Mouse (Mus musculus) embryonic facial prominence, embryonic 13.5 days (tissue): ENCODE data around the gene Gm10322. TPM values are rescaled to one million over a fixed set of nuclear protein-coding genes. Genes with fewer than 3 reads are reported as not detected.

Experiments used
- ATAC-seq: fragments of 200-750 bp; cut with Nextera tagmentation; 2 replicates; pipeline ENCODE4 v1.8.0; 2017; ENCODE audit warnings: low read depth; ENCODE audit not compliant: insufficient number of reproducible peaks, insufficient read depth, low FRiP score, low TSS enrichment
- H3K27ac ChIP-seq: fragments of 300-500 bp; sonication (generic); 2 replicates; pipeline ENCODE4 v1.5.1; 2015; ENCODE audit warnings: moderate library complexity, mild to moderate bottlenecking, inconsistent platforms
- H3K27me3 ChIP-seq: fragments of 300-500 bp; sonication (generic); 2 replicates; pipeline ENCODE4 v1.6.1; 2015; ENCODE audit warnings: mild to moderate bottlenecking, inconsistent platforms
- H3K36me3 ChIP-seq: fragments of 300-500 bp; sonication (generic); 2 replicates; pipeline ENCODE4 v1.6.1; 2015; ENCODE audit warnings: mild to moderate bottlenecking, inconsistent platforms
- H3K4me1 ChIP-seq: fragments of 300-500 bp; sonication (generic); 2 replicates; pipeline ENCODE4 v1.6.1; 2015; ENCODE audit warnings: inconsistent platforms
- H3K4me2 ChIP-seq: fragments of 300-500 bp; sonication (generic); 2 replicates; pipeline ENCODE4 v1.6.1; 2015; ENCODE audit warnings: moderate library complexity, mild to moderate bottlenecking, inconsistent platforms
- H3K4me3 ChIP-seq: fragments of 300-500 bp; sonication (generic); 2 replicates; pipeline ENCODE4 v1.5.1; 2015; ENCODE audit warnings: mild to moderate bottlenecking, inconsistent platforms
- H3K9ac ChIP-seq: fragments of 300-500 bp; sonication (generic); 2 replicates; pipeline ENCODE4 v1.6.1; 2015; ENCODE audit warnings: mild to moderate bottlenecking, inconsistent platforms
- H3K9me3 ChIP-seq: fragments of 300-500 bp; sonication (generic); 2 replicates; pipeline ENCODE4 v1.6.1; 2016; ENCODE audit warnings: inconsistent platforms
- WGBS: fragments of 180-500 bp; shearing (Covaris S2); methylation state at CpG from one replicate; pipeline ENCODE4 v1.1.7; 2015; ENCODE audit warnings: mixed read lengths; 5-methylcytosine and 5-hydroxymethylcytosine counted together
- polyA plus RNA-seq: library from polyadenylated mRNA; unstranded; fragments of >200 nt; fragmentation: Nextera tagmentation; extraction: Ambion mirVana; gene quantifications from 2 replicates; pipeline ENCODE4 v1.2.1, GENCODE M21; 2015

Gm10322 gene
- polyA plus RNA-seq, 1 experiment from 2014 or later = not detected

DNA sequence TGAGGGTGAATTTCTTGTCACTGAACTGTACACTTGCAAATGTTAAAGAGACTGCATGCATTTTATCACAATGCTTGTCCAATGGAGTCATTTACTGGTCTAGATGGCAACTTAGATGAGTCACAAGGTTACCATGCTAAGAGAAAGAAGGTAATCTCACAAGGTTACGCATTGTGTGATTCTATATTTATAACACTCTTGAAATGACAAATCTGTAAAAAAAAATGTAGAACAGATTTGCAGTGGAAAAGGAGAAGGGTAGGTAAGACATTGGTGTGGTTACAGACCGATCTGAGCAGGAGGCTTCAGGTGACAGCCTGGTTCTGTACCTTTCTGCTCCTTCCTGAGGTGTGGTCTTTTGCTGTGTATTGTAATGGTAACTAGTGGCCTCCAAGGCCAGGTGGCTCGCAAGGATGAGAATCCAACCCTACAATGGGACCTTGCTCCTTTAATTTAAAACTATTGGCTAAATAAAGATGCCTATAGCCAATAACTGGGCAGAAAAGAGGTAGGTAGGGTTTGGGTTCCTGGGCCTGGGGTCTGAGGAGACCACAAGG, 35.2 kb upstream of the Gm10322 start:
- H3K4me2 ChIP-seq = no peak overlapping the region
- no peak overlapping the region for H3K27ac ChIP-seq
- peaks cover 14% of the 10 kb centered on the region for H3K4me1 ChIP-seq
- no peak overlapping the region for H3K9ac ChIP-seq
- H3K9me3 ChIP-seq = no peaks in the 10 kb centered on the region
- H3K36me3 ChIP-seq = peaks cover 5% of the 10 kb centered on the region; the same call in 1 of the 2 replicates
- WGBS = 87% methylated on average over 3 of the region's 3 CpGs
- no peak overlapping the region for H3K4me3 ChIP-seq
- no peaks in the 10 kb centered on the region for H3K27me3 ChIP-seq
- no peak for ATAC-seq

DNA sequence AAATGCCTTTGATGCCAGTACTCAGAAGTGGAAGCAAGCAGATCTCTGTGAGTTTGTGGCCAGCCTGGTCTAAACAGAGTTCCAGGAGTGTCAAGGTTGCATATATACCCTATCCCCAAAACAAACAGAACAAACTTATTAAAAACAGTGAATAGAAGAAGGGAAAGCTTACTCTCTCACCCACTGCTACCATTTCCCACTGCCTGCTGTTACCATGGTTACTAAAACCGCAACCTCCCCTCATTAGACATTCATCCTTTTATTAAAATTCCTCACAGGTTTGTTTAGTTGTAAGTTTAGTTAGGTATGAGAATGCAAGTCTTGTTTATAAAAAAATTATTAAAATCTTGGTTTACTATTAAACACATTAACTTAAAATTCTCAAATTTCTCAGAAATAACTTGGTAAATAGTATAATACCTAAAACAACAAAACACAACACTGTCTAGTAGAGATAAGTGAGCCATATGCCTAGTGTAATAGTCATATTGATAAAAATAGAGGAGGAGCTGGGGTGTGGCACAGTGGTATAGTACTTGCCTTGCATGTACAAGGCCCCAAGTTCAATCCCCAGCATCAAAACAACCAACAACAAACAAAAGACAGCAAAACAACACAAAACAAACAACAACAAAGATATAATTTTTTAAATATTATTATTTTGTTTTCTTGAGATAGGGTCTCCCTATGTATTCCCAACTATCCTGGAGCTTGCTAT, 33.9 kb upstream of the Gm10322 start:
- peaks cover 14% of the 10 kb centered on the region for H3K4me1 ChIP-seq
- H3K27ac ChIP-seq = no peak overlapping the region
- H3K9me3 ChIP-seq = no peaks in the 10 kb centered on the region
- H3K27me3 ChIP-seq = no peaks in the 10 kb centered on the region
- 88% methylated on average over 1 of the region's 1 CpGs for WGBS
- no peak overlapping the region for H3K9ac ChIP-seq
- H3K4me2 ChIP-seq = no peak overlapping the region
- H3K4me3 ChIP-seq = no peak overlapping the region
- H3K36me3 ChIP-seq = peaks cover 5% of the 10 kb centered on the region; the same call in 1 of the 2 replicates
- ATAC-seq = no peak

DNA sequence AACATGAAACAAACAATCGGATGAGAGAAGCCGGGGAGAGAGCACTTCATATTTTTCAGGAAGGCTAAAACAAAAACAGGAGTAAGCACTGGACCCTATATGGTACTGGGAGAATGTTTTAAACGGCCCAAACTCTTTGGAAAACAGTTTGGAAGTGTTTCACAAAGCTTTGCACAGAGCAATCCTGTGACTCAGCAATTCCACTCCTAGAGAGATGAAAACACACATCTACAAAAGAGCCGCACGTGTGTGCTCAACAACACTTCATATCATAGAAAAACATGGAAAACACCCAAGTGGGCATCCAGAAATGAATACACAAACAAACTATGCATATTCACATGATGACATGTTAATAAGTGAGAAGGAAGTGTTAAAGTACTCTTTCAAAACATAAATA, 30.2 kb upstream of the Gm10322 start:
- 91% methylated on average over 5 of the region's 5 CpGs for WGBS
- no peak for ATAC-seq
- Histone ChIP-seq H3K36me3 (peaks cover 5% of the 10 kb centered on the region; the same call in 1 of the 2 replicates), H3K4me2 (no peak overlapping the region), H3K27ac (no peak overlapping the region), H3K9ac (no peak overlapping the region), H3K4me3 (no peak overlapping the region), H3K27me3 (no peaks in the 10 kb centered on the region), H3K4me1 (no peaks in the 10 kb centered on the region), H3K9me3 (no peaks in the 10 kb centered on the region)

DNA sequence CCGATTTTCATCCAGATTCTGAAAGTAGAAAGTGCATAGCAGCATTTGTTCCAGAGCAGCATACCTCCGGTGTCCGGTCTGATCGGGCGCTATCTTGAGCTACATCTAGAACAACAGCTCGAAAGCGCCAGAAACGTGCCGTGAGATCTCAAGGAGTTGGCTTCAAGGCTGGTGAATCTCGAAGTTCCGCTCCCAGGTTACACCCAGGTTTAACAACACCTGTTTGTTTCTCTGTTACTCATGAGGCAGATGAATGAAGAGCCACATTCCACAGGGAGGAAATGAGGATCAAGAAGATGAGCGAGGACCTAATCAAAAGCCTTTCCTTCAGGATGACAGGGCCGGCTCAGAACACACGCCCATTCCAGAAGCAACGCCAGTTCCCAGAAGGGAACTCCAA, 29.0 kb upstream of the Gm10322 start:
- ATAC-seq = no peak
- no peak overlapping the region for H3K27ac ChIP-seq
- H3K9me3 ChIP-seq = no peaks in the 10 kb centered on the region
- no peak overlapping the region for H3K4me3 ChIP-seq
- peaks cover 5% of the 10 kb centered on the region; the same call in 1 of the 2 replicates for H3K36me3 ChIP-seq
- 88% methylated on average over 15 of the region's 15 CpGs for WGBS
- H3K9ac ChIP-seq = no peak overlapping the region
- H3K27me3 ChIP-seq = no peaks in the 10 kb centered on the region
- H3K4me2 ChIP-seq = no peak overlapping the region
- H3K4me1 ChIP-seq = no peaks in the 10 kb centered on the region

DNA sequence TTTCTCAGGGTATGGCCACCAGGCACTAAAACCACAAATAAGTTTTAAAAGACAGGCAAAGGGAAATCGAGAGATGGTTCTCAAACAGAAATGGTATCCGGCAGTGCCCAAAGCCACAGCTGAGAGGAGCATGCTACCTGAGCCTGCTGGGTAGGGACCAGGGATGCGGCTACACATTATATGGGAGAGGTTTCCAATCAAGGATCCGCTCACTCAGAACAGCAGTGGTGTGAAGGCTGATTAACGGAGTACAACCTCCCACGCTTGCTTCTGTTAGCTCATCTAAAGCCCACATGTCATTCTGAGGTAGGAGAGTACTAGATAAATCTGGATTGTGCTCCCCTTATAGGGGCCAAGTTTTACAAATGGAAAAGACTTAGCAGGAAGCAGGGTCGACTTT, 27.7 kb upstream of the Gm10322 start:
- H3K27ac ChIP-seq = no peak overlapping the region
- ATAC-seq = no peak
- H3K27me3 ChIP-seq = no peaks in the 10 kb centered on the region
- no peaks in the 10 kb centered on the region for H3K4me1 ChIP-seq
- H3K9ac ChIP-seq = no peak overlapping the region
- H3K4me2 ChIP-seq = no peak overlapping the region
- no peak overlapping the region for H3K4me3 ChIP-seq
- no peaks in the 10 kb centered on the region for H3K9me3 ChIP-seq
- peaks cover 4% of the 10 kb centered on the region; the same call in 1 of the 2 replicates for H3K36me3 ChIP-seq
- WGBS = 90% methylated on average over 7 of the region's 7 CpGs

DNA sequence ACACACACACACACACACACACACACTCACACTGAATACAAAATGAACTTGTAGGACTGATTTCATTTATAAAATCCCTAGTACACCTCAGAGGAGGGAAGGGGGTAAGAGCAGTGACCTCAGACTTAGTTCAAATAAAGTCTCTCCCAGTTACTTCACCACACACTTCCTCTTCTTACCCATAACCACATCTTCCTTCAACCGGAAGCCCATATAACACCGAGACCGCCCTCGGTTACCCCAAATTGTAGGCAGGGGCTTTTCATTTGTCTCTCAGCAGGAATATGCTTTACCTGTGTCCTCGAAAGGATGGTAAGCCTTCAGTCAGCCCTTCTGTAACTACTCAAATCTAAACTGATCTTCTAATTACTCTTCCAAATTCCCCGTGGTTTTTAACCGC, 26.4 kb upstream of the Gm10322 start:
- Histone ChIP-seq H3K4me3 (no peak overlapping the region), H3K27me3 (no peaks in the 10 kb centered on the region), H3K27ac (no peak overlapping the region), H3K9ac (no peak overlapping the region), H3K4me1 (no peaks in the 10 kb centered on the region), H3K9me3 (no peaks in the 10 kb centered on the region), H3K4me2 (no peak overlapping the region), H3K36me3 (no peaks in the 10 kb centered on the region)
- 72% methylated on average over 7 of the region's 7 CpGs for WGBS
- ATAC-seq = no peak

DNA sequence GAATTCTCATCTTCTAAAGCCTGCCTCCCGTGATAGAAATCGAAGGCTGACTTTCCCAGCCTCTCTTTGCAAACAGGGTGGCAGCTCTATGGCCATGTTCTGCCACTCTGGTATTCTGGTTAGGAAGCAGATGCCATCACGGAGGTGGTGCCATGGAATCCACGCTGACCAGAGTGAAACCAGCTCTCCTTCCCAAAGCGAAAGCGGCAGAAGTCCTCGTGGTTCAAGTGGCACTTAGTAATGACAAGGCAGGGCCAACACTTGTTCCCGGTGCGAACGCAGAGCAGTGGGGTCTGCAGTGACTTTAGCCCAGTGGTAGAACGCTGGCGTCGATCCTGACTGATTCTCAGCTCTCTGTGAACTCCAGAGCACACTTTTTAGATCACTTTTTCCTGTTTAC, 26.0 kb upstream of the Gm10322 start:
- ATAC-seq = no peak
- Histone ChIP-seq H3K9me3 (no peaks in the 10 kb centered on the region), H3K27me3 (no peaks in the 10 kb centered on the region), H3K4me2 (no peak overlapping the region), H3K4me3 (no peak overlapping the region), H3K4me1 (no peaks in the 10 kb centered on the region), H3K36me3 (no peaks in the 10 kb centered on the region), H3K27ac (no peak overlapping the region), H3K9ac (no peak overlapping the region)
- WGBS = 88% methylated on average over 13 of the region's 13 CpGs

DNA sequence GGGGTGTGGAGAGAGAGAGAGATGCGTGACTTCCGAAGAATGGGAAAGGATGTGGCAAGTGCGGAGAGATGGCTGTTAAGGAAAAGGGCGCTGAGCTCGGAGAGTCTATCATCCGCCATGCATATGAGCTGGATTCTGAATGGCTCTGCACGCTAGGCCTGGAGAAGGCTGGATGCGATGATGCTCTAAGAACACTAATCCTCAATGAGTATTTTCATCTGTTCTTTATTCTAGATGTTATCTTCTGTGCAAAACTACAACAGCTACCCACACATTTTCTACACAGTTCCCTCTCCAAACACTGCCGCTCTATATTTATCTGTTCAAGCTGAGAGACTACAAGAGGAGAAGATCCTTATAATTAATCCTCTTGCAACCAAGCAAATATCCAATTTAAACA, 25.3 kb upstream of the Gm10322 start:
- Histone ChIP-seq H3K9me3 (no peaks in the 10 kb centered on the region), H3K4me2 (no peak overlapping the region), H3K27ac (no peak overlapping the region), H3K36me3 (no peaks in the 10 kb centered on the region), H3K9ac (no peak overlapping the region), H3K4me1 (no peaks in the 10 kb centered on the region), H3K4me3 (no peak overlapping the region), H3K27me3 (no peaks in the 10 kb centered on the region)
- WGBS = 93% methylated on average over 9 of the region's 9 CpGs
- no peak for ATAC-seq

DNA sequence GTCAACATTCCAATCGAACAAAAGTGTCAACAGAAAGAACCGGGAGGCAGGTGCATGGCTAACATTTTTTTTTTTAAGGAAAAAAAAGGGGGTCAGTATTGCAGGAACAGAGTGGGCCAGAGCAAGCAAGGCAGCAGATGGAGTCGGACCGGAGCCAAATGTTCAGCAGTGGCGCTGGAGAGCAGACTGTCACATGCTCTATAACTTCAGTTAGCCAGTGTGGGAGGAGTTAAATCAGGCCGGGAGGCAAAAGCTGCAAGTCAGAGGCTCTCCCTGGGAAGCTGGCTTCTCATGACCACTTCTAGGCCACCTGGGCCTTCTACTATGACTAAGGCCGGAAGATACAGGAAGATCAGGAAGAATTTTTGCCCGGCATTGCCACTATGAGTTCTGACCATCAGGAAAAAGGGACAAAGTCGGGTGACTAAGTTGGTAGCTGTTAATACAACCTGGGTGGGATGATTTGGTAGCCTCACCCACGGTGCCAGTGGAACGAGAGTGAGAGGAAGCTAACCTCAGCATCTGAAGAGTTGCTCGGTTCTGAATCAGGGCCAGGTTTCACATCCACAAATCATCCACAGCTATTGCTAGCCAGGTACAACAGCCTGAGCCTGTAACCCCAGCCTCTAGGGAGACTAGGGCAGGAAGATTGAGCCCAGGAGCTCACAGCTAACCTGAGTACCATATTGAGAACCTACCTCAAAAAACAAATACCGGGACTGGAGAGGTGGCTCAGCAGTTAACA, 21.9 kb upstream of the Gm10322 start:
- Histone ChIP-seq H3K4me1 (no peaks in the 10 kb centered on the region), H3K27me3 (no peaks in the 10 kb centered on the region), H3K9me3 (no peaks in the 10 kb centered on the region), H3K36me3 (0 out of 2 replicates have a peak, but pooled peaks cover 12% of the 10 kb centered on the region), H3K27ac (no peak overlapping the region), H3K9ac (no peak overlapping the region), H3K4me3 (no peak overlapping the region), H3K4me2 (no peak overlapping the region)
- WGBS = 81% methylated on average over 13 of the region's 13 CpGs
- ATAC-seq = no peak

DNA sequence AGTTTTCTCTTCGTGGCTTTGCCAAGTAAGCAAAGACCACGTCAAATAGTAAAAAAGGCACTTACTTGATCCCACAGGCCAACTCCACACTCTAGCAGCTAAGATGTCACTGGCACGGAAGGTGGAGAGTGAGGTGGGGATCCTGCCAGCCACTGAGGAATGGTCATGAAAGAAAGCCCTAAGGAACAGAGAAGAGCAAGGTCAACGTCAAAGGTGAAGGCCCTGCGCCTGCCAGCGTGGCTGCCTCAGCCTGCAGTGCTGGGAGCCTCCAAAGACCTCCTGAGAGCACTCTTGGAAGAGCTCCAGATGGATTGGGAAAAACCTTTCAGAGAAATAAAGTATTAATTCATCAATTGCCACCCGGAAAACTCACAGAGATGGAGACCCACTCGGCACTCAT, 15.3 kb upstream of the Gm10322 start:
- no peak overlapping the region for H3K9ac ChIP-seq
- no peaks in the 10 kb centered on the region for H3K27me3 ChIP-seq
- H3K27ac ChIP-seq = no peak overlapping the region
- H3K36me3 ChIP-seq = 0 out of 2 replicates have a peak, but pooled peaks cover 12% of the 10 kb centered on the region
- H3K9me3 ChIP-seq = no peaks in the 10 kb centered on the region
- H3K4me3 ChIP-seq = no peak overlapping the region
- peaks cover 7% of the 10 kb centered on the region; the same call in 1 of the 2 replicates for H3K4me1 ChIP-seq
- no peak overlapping the region for H3K4me2 ChIP-seq
- 84% methylated on average over 8 of the region's 8 CpGs for WGBS
- ATAC-seq = no peak

DNA sequence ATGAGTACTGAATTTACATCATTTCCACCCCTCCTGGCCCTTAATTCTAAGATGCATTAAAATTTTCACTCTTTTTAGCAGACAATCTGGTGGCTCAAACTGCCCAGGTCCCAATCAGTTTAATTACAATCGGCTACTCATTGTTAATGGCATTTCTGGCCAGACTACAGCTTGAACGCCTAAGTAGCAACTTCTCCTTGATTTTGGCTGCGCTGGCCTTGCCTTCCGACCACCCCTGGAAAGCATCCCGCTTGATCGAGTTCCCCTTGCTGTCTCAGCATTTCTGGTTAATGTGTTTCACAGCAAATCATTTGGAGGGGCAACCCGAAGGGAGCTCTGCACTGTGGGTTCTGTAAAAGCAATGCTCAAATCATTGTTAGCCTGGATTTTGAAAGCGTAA, 13.8 kb upstream of the Gm10322 start:
- Histone ChIP-seq H3K4me3 (no peak overlapping the region), H3K27ac (no peak overlapping the region), H3K36me3 (0 out of 2 replicates have a peak, but pooled peaks cover 7% of the 10 kb centered on the region), H3K4me1 (peaks cover 7% of the 10 kb centered on the region; the same call in 1 of the 2 replicates), H3K27me3 (no peaks in the 10 kb centered on the region), H3K4me2 (no peak overlapping the region), H3K9me3 (no peaks in the 10 kb centered on the region), H3K9ac (no peak overlapping the region)
- ATAC-seq = no peak
- WGBS = 67% methylated on average over 8 of the region's 8 CpGs

DNA sequence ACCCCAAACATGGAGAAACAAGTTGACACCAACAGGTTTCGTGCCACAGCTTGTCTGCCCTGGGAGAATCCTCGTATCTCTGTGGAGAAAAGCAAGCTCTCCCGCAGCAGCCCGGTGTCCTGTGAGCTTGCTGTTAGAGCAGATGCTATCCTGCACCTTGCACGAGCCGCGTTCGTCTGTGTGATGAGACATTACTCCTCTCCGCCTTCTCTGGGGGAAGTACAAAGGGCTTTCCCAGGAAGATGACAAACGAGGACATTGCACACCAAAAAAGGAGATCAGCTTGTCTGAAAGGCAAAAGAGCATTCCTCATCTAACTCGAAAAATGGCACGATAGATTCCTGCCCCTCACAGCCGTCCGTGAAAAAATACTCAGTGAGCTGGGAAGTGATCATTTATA, 13.0 kb upstream of the Gm10322 start:
- no peak overlapping the region for H3K4me3 ChIP-seq
- 72% methylated on average over 14 of the region's 14 CpGs for WGBS
- ATAC-seq = no peak
- H3K36me3 ChIP-seq = no peaks in the 10 kb centered on the region
- H3K4me1 ChIP-seq = peaks cover 7% of the 10 kb centered on the region; the same call in 1 of the 2 replicates
- H3K9me3 ChIP-seq = no peaks in the 10 kb centered on the region
- no peaks in the 10 kb centered on the region for H3K27me3 ChIP-seq
- no peak overlapping the region for H3K4me2 ChIP-seq
- no peak overlapping the region for H3K27ac ChIP-seq
- H3K9ac ChIP-seq = no peak overlapping the region
